Mouse (Mus musculus): ENCODE measurements at regions not wholly inside any gene's neighbourhood (a gene's known extent, or its start where the extent isn't known, plus 50 kb on each side); places are given as distances from the start of the nearest gene placed in this dataset.
A peak's percentile ranks its signal among the peaks of the same experiment; 100 is the strongest.

DNA sequence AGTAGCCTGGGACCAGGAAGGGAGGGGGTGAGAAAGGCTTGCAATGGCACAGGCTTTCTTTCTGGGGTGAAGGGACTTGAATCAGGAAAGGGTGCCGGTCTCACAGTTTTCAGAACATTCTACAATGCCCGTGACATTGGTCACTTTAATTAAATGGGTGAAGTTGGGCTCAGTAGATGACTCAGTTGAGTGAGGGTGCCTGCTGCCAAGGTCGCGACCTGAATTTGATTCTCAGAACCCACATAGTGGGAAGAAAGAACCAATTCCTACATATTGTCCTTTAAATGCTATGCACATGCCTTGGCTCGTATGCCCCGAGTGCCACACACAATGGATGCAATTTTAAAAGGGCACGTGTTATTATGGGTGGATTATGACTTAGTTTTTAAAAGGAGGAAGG, 68.4 kb upstream of the Zfp217 start:
- H3K27ac ChIP-seq: no peak overlapping the region
- H3K36me3 ChIP-seq: no peaks in the 10 kb centered on the region
- no peak overlapping the region for H3K9ac ChIP-seq
- H3K9me3 ChIP-seq: peaks cover 3% of the 10 kb centered on the region; the same call in 1 of the 2 replicates
- no peaks in the 10 kb centered on the region for H3K27me3 ChIP-seq
- no peak for ATAC-seq (ENCODE audit: insufficient number of reproducible peaks, insufficient read depth, low FRiP score, low TSS enrichment, low read depth)
- no peak overlapping the region for H3K4me3 ChIP-seq
- WGBS: 90% methylated on average over 7 of the region's 7 CpGs
- no peak overlapping the region for H3K4me2 ChIP-seq
- peaks cover 31% of the 10 kb centered on the region for H3K4me1 ChIP-seq

DNA sequence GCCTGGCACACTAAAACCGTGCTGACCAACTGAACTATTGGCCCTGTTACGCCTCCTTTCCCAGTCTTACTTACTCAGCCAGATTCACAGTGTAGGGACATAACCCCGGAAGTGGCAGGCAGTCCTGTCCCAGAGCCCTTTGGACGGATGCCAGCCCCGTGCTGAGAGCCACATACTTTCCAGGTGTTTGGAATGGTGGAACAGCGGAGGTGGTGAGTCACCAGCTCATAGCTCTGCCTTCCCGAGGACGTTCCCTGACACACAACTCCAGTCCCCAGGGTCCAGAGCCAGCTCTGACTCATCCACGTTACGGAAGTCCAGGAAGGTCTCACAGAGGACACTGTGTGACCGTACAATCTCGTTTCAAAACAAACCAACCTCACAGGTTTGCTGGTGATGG, 61.2 kb upstream of the Zfp217 start:
- no peak overlapping the region for H3K9ac ChIP-seq
- H3K36me3 ChIP-seq: no peaks in the 10 kb centered on the region
- no peaks in the 10 kb centered on the region for H3K27me3 ChIP-seq
- H3K4me3 ChIP-seq: no peak overlapping the region
- H3K9me3 ChIP-seq: no peaks in the 10 kb centered on the region
- H3K4me1 ChIP-seq: peaks cover 24% of the 10 kb centered on the region
- 69% methylated on average over 12 of the region's 12 CpGs for WGBS
- no peak overlapping the region for H3K4me2 ChIP-seq
- H3K27ac ChIP-seq: no peak overlapping the region
- no peak for ATAC-seq (ENCODE audit: insufficient number of reproducible peaks, insufficient read depth, low FRiP score, low TSS enrichment, low read depth)

DNA sequence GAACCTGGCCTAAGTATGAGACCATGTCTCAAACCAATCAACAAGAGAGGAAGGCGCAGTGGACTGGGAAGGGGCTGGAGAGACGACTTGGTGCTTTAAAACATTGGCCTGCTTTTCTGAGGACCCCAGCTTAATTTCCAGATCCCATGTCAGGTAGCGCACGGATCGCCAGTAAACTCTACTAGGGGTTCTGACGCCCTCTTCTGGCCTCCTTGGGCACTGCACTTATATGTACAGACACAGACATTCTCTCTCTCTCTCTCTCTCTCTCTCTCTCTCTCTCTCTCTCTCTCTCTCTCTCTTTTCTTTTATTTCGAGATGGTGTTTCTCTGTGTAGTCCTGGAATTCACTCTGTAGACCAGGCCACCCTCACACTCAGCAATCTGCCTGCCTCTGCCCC, 60.0 kb upstream of the Zfp217 start:
- 77% methylated on average over 7 of the region's 7 CpGs for WGBS
- peaks cover 24% of the 10 kb centered on the region for H3K4me1 ChIP-seq
- H3K36me3 ChIP-seq: no peaks in the 10 kb centered on the region
- no peaks in the 10 kb centered on the region for H3K27me3 ChIP-seq
- H3K9me3 ChIP-seq: no peaks in the 10 kb centered on the region
- H3K4me3 ChIP-seq: no peak overlapping the region
- H3K9ac ChIP-seq: no peak overlapping the region
- H3K4me2 ChIP-seq: no peak overlapping the region
- H3K27ac ChIP-seq: no peak overlapping the region
- no peak for ATAC-seq (ENCODE audit: insufficient number of reproducible peaks, insufficient read depth, low FRiP score, low TSS enrichment, low read depth)

DNA sequence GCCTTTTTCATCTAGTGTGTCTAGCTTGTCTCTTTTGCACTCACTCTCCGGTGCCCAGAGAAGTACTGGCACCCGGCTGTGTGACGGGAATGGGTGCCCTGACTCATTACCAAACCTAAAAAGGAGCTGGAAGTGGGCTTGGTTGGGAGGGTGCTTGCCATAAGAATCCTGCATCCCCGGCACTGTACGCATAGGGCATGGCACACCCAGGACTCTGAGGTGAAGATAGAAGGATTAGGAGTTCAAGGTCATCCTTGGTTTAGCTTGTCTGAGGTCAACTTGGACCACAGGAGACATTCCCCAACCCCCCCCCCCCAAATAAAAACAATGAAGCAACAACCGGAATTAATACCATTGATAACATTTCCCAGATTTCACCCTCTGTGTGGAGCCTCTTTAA, 59.5 kb upstream of the Zfp217 start:
- no peaks in the 10 kb centered on the region for H3K27me3 ChIP-seq
- H3K4me2 ChIP-seq: no peak overlapping the region
- peaks cover 24% of the 10 kb centered on the region for H3K4me1 ChIP-seq
- H3K4me3 ChIP-seq: no peak overlapping the region
- H3K9me3 ChIP-seq: no peaks in the 10 kb centered on the region
- no peak overlapping the region for H3K27ac ChIP-seq
- no peak for ATAC-seq (ENCODE audit: insufficient number of reproducible peaks, insufficient read depth, low FRiP score, low TSS enrichment, low read depth)
- H3K9ac ChIP-seq: no peak overlapping the region
- no peaks in the 10 kb centered on the region for H3K36me3 ChIP-seq
- WGBS: 93% methylated on average over 6 of the region's 6 CpGs

DNA sequence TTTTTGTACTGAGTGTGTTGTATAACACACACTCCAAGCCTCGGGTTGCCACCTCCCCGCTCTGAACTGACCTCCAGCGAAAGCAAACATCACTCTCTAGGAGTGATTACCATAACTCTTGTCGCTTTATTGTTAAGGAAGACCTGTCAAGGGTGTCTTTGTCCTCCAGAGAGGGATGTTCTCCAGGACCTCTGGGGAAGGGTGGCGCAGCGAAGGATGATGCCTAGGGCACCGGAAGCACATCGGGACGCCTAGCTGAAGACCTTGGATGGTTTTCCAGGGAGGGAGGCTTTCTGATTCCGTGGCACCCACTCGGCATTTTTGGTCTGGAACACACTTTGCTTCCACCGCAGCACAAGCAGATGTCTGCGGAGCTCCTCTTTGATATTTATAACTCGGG, 59.0 kb upstream of the Zfp217 start:
- Histone ChIP-seq H3K9ac (no peak overlapping the region), H3K27me3 (no peaks in the 10 kb centered on the region), H3K4me1 (peaks cover 24% of the 10 kb centered on the region), H3K27ac (no peak overlapping the region), H3K4me3 (no peak overlapping the region), H3K9me3 (no peaks in the 10 kb centered on the region), H3K36me3 (no peaks in the 10 kb centered on the region), H3K4me2 (no peak overlapping the region)
- WGBS: 53% methylated on average over 14 of the region's 14 CpGs
- ATAC-seq (ENCODE audit: insufficient number of reproducible peaks, insufficient read depth, low FRiP score, low TSS enrichment, low read depth): no peak

DNA sequence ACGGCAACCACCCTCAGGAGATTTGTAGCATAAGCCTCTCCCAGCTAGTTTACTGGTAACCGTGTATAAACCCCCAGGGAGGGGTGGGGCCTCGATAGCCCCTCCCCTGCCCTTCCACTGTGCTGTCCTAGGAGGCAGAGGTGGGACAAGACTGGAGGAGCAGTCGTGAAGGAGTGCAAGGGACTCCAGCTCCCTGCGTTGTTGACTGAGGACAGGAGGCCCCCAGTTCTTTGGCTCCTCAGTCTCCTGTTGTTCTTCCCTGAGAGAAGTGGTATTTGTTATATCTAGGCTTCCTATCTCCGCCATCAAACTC, 58.5 kb upstream of the Zfp217 start:
- Histone ChIP-seq H3K9ac (no peak overlapping the region), H3K27me3 (no peaks in the 10 kb centered on the region), H3K4me3 (no peak overlapping the region), H3K9me3 (no peaks in the 10 kb centered on the region), H3K27ac (no peak overlapping the region), H3K36me3 (no peaks in the 10 kb centered on the region), H3K4me2 (peak overlapping the region; percentile 69; the same call in 1 of the 2 replicates), H3K4me1 (peaks cover 24% of the 10 kb centered on the region)
- 8% methylated on average over 6 of the region's 6 CpGs for WGBS
- no peak for ATAC-seq (ENCODE audit: insufficient number of reproducible peaks, insufficient read depth, low FRiP score, low TSS enrichment, low read depth)

DNA sequence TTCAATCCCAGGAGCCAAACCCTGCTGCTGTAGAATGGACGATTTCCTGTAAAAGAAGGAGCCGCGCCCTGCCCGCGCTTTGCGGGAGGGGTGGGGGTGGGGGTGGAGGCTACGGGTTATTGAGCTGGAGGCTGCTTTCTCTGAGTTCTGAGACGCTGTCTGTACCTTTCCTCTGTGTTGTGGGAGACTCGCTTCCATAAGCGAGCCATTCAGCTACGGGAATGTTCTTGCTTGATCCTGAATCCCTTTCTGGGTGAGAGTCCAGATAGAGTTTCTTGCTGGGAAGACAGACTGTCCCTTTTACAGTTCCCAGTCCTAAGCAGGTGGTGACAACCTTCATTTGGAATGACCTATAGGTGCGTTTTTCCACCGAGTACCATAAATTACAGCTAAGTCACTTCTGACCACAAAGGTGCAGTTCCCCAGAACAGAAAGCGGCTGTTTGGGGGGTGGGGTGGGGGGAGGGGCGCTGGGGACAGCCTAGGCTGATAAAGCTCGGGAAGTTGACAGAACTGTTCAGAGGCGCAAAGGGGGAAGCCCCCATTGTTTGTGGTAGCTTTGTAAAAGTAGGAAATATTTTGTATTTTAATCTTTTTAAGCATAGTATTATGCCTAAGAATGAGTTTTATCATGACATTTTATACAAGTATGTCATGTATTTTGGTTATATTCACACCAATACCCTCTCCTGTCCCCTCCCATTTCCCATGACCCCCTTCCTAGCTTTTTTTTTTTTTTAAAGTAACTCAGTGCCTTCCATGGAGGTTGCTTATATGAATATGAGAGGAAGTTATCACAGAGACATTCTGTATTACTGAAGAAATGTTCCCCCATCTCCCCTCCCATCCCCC, 57.9 kb upstream of the Zfp217 start:
- H3K27me3 ChIP-seq: no peaks in the 10 kb centered on the region
- peaks cover 24% of the 10 kb centered on the region for H3K4me1 ChIP-seq
- WGBS: under 1% methylated on average over 17 of the region's 17 CpGs
- ATAC-seq (ENCODE audit: insufficient number of reproducible peaks, insufficient read depth, low FRiP score, low TSS enrichment, low read depth): peak; percentile 35; the same call in 1 of the 2 replicates
- H3K4me3 ChIP-seq: peak overlapping the region; percentile 37
- H3K4me2 ChIP-seq: peak overlapping the region; percentile 69
- no peaks in the 10 kb centered on the region for H3K36me3 ChIP-seq
- H3K9ac ChIP-seq: peak overlapping the region; percentile 49
- peak overlapping the region; percentile 73 for H3K27ac ChIP-seq
- no peaks in the 10 kb centered on the region for H3K9me3 ChIP-seq

DNA sequence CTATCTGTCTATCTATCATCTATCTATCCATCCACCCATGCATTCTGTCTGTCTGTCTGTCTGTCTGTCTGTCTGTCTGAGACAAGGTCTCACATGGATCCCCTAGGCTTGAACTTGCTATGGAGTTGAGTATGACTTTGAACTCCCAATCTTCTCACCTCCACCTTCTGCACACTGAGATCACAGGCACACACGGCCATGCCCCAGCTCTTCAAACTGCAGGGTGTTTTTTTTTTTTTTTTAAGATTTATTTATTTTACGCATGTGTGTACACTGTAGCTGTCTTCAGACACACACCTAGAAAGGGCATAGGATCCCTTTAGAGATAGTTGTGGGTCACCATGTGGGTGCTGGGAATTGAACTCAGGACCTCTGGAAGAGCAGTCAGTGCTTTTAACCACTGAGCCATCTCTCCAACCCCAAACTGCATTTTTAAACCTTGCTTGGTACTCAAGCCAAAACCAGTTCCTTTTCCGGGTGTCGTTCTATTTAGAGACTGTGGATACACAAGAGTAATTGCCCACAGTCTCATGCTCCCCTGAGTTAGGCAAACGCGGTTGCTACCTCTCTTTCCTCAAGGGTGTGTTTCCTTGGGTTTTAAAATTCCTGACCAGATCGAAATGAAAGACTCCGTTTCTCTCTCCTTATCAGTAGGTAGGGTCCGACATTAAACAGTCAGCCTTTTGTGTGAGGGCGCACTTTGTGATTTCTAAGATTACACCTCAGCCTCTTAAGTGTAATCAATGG, 57.0 kb upstream of the Zfp217 start:
- Histone ChIP-seq H3K36me3 (no peaks in the 10 kb centered on the region), H3K9ac (peak overlapping the region; percentile 49), H3K4me1 (peaks cover 24% of the 10 kb centered on the region), H3K9me3 (no peaks in the 10 kb centered on the region), H3K4me2 (peak overlapping the region; percentile 69), H3K4me3 (peak overlapping the region; percentile 37), H3K27ac (peak overlapping the region; percentile 73; the same call in 1 of the 2 replicates), H3K27me3 (no peaks in the 10 kb centered on the region)
- WGBS: 25% methylated on average over 10 of the region's 10 CpGs
- no peak for ATAC-seq (ENCODE audit: insufficient number of reproducible peaks, insufficient read depth, low FRiP score, low TSS enrichment, low read depth)

DNA sequence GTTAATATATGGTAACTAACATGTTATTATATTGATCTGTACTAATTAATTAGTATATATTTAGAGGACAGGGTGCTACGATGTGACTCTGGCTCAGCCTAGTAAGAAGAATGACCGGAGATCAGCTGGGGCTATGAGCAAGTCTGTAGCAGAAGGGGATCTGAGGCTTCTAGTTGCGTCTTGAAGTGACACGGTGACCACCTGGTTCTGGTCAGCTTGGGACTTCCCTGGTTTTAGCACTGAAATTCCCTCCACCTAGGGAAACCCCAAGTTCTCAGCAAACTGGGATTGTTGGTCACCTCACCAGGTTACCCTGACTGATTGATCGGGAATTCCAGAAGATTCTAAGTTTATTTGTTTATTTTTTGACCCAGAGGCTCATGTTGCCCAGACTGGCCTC, 55.6 kb upstream of the Zfp217 start:
- Histone ChIP-seq H3K4me3 (no peak overlapping the region), H3K4me1 (peaks cover 18% of the 10 kb centered on the region), H3K9ac (no peak overlapping the region), H3K27ac (no peak overlapping the region), H3K9me3 (no peaks in the 10 kb centered on the region), H3K27me3 (no peaks in the 10 kb centered on the region), H3K4me2 (no peak overlapping the region), H3K36me3 (no peaks in the 10 kb centered on the region)
- WGBS: 86% methylated on average over 5 of the region's 5 CpGs
- ATAC-seq (ENCODE audit: insufficient number of reproducible peaks, insufficient read depth, low FRiP score, low TSS enrichment, low read depth): no peak

DNA sequence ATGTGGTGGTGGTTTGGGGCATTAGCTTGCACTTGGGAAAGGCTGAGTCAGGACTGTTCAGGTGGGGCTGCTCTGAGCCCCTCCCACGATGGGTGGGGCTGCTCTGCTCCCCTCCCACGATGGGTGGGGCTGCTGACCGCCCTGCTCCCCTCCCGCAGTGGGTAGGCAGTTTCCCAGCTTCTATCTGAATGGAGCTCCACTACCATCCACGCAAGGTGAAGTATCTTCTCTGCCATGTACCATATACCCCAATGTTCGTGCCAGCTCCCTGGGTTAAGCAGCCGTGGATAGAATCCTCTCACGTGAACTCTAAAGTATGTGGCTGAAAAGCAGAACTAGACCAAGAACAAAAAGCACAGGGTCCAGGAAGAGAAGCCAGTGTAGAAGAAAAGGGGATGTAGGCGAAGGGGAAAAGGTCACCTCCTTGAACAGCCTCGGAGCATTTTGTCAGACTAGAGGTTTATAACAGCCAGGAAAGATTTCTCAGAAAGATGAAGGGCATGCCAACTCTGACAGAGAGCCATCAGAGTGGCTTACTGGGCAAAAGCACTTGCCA, 54.0 kb upstream of the Zfp217 start:
- Histone ChIP-seq H3K9me3 (no peaks in the 10 kb centered on the region), H3K27me3 (no peaks in the 10 kb centered on the region), H3K36me3 (no peaks in the 10 kb centered on the region), H3K4me2 (no peak overlapping the region), H3K4me1 (peaks cover 17% of the 10 kb centered on the region), H3K9ac (no peak overlapping the region), H3K27ac (no peak overlapping the region), H3K4me3 (no peak overlapping the region)
- no peak for ATAC-seq (ENCODE audit: insufficient number of reproducible peaks, insufficient read depth, low FRiP score, low TSS enrichment, low read depth)
- 76% methylated on average over 10 of the region's 10 CpGs for WGBS

Data from embryonic facial prominence, embryonic 13.5 days (tissue).